Mouse (Mus musculus) Patski (cell line): Measurements from ENCODE around the gene Mettl15. TPM values are rescaled to one million over a fixed set of nuclear protein-coding genes. Genes with fewer than 3 reads are reported as not detected.

Experiments
- ATAC-seq: fragments of 100-300 bp; one replicate; pipeline ENCODE4 v1.8.0; 2021
- CTCF ChIA-PET: fragments of 350-600 bp; sonication (Branson Sonifier 250); formaldehyde crosslinking; loops from one replicate; lab custom pipeline; 2022; ENCODE audit warnings: inconsistent platforms; lab: Charles Lee
- POLR2A ChIA-PET: fragments of 350-600 bp; sonication (Branson Sonifier 250); formaldehyde crosslinking; loops from one replicate; lab custom pipeline; 2022; ENCODE audit warnings: antibody characterized with exemption, inconsistent platforms; lab: Charles Lee
- DNase-seq: peaks from one replicate; pipeline ENCODE4 v3.0.0-alpha.2; 2011; ENCODE audit warnings: low read depth, low spot score
- H3K27me3 ChIP-seq: fragments of 371-371 bp; one replicate; pipeline ENCODE4 v1.5.1; 2021
- CTCF ChIP-seq: fragments of 100-300 bp; IDR thresholded peaks from one replicate; pipeline ENCODE4 v1.5.1; 2021
- in situ Hi-C: fragments of 300-500 bp; cut with MboI; formaldehyde crosslinking; loops from 3 replicates; pipeline ENCODE4 v1.11.1; 2018; ENCODE audit warnings: low pct_unique_long_range_greater_than_20kb, mixed read lengths
- polyA plus RNA-seq: library from polyadenylated mRNA; unstranded; gene quantifications from one replicate; pipeline ENCODE4 v1.2.3, GENCODE M21; 2021

The Mettl15 gene
- polyA plus RNA-seq, result 5.6 TPM

GRCm38 (mm10) chr2:109280600-109281340 lies at the start of gene Mettl15, which contains the start of gene Kif18a:
TSS of gene Mettl15 (minus strand) at chr2:109280748.
TSS of gene Kif18a (plus strand) at chr2:109280738.
- TF ChIP-seq CTCF, result no peak
- H3K27me3 ChIP-seq, result no peaks in the 10 kb centered on the region
- ChIA-PET POLR2A (interaction anchor here (0.7 kb wide), 1 partner anchor 44 kb away, joined by 3 read pairs; no protein-coding TSS in a partner anchor), CTCF (interaction anchor here (0.8 to 1.1 kb wide), 3 partner anchors 16 to 57 kb away, joined by 3 to 4 read pairs (median 3); no protein-coding TSS in a partner anchor)
- in situ Hi-C loops, result loop anchor here (5.0 to 25.0 kb wide), 3 partner anchors 397 to 593 kb away; no protein-coding TSS in a partner anchor
- ATAC-seq (peak; percentile 99), DNase-seq (peak; percentile 82)

GRCm38 (mm10) chr2:109311369-109311768 lies 30.8 kb upstream of the Mettl15 start:
- H3K27me3 ChIP-seq, result no peaks in the 10 kb centered on the region
- ATAC-seq (no peak), DNase-seq (no peak)
- ChIA-PET CTCF (no interaction called here), POLR2A (no interaction called here)
- in situ Hi-C loops, result no loop called here
- TF ChIP-seq CTCF, result no peak

- no peak for ATAC-seq
- no peak for TF ChIP-seq CTCF
- ChIA-PET CTCF (interaction anchor here (1.5 kb wide), 1 partner anchor 10 kb away, joined by 3 read pairs; no protein-coding TSS in a partner anchor), POLR2A (no interaction called here)
- in situ Hi-C loops, result no loop called here
- H3K27me3 ChIP-seq, result no peaks in the 10 kb centered on the region
- no peak for DNase-seq
Observed at GRCm38 (mm10) chr2:109303638-109304037, 23.1 kb upstream of the Mettl15 start.

- in situ Hi-C loops, result no loop called here
- no peak for TF ChIP-seq CTCF
- DNase-seq (no peak), ATAC-seq (no peak)
- H3K27me3 ChIP-seq, result no peaks in the 10 kb centered on the region
- ChIA-PET CTCF (no interaction called here), POLR2A (no interaction called here)
Observed at GRCm38 (mm10) chr2:109302234-109302633, 21.7 kb upstream of the Mettl15 start.

GRCm38 (mm10) chr2:109298160-109298559 lies 17.6 kb upstream of the Mettl15 start:
- in situ Hi-C loops, result loop anchor here (25.0 kb wide), 2 partner anchors 539 to 611 kb away; no protein-coding TSS in a partner anchor

GRCm38 (mm10) chr2:109296264-109296663 lies 15.7 kb upstream of the Mettl15 start:
- DNase-seq (no peak), ATAC-seq (no peak)
- in situ Hi-C loops, result loop anchor here (25.0 kb wide), 2 partner anchors 541 to 609 kb away; no protein-coding TSS in a partner anchor
- ChIA-PET POLR2A (no interaction called here), CTCF (interaction anchor here (0.9 to 1.1 kb wide), 2 partner anchors 10 to 11 kb away, joined by 3 to 5 read pairs; no protein-coding TSS in a partner anchor)
- H3K27me3 ChIP-seq, result no peaks in the 10 kb centered on the region
- no peak for TF ChIP-seq CTCF

More at GRCm38 (mm10) chr2:109298160-109298559, 17.6 kb upstream of the Mettl15 start:
- POLR2A ChIA-PET, result no interaction called here
- ATAC-seq, result no peak
- H3K27me3 ChIP-seq, result no peaks in the 10 kb centered on the region
- CTCF ChIA-PET, result interaction anchor here (1.5 kb wide), 1 partner anchor 12 kb away, joined by 3 read pairs; no protein-coding TSS in a partner anchor
- no peak for TF ChIP-seq CTCF
- no peak for DNase-seq

- ChIA-PET POLR2A (no interaction called here), CTCF (no interaction called here)
- DNase-seq, result no peak
- no peak for ATAC-seq
- TF ChIP-seq CTCF, result no peak
- in situ Hi-C loops, result loop anchor here (25.0 kb wide), 2 partner anchors 548 to 602 kb away; no protein-coding TSS in a partner anchor
- no peaks in the 10 kb centered on the region for H3K27me3 ChIP-seq
Observed at GRCm38 (mm10) chr2:109289327-109289726, 8.8 kb upstream of the Mettl15 start.

- CTCF ChIA-PET, result no interaction called here
- DNase-seq (no peak), ATAC-seq (no peak)
- TF ChIP-seq CTCF, result no peak
- in situ Hi-C loops, result loop anchor here (5.0 to 25.0 kb wide), 3 partner anchors 393 to 597 kb away; no protein-coding TSS in a partner anchor
- POLR2A ChIA-PET, result no interaction called here
- no peaks in the 10 kb centered on the region for H3K27me3 ChIP-seq
Observed at GRCm38 (mm10) chr2:109284121-109284520, 3.6 kb upstream of the Mettl15 start.

- H3K27me3 ChIP-seq, result no peaks in the 10 kb centered on the region
- in situ Hi-C loops, result loop anchor here (5.0 to 25.0 kb wide), 3 partner anchors 396 to 594 kb away; no protein-coding TSS in a partner anchor
- ChIA-PET CTCF (interaction anchor here (0.8 to 1.1 kb wide), 4 partner anchors 16 to 399 kb away, joined by 3 to 4 read pairs (median 3); no protein-coding TSS in a partner anchor), POLR2A (interaction anchor here (0.7 kb wide), 1 partner anchor 43 kb away, joined by 3 read pairs; no protein-coding TSS in a partner anchor)
- DNase-seq (no peak), ATAC-seq (no peak)
- TF ChIP-seq CTCF, result no peak
Observed at GRCm38 (mm10) chr2:109281341-109281690, 768 bp upstream of the Mettl15 start.

GRCm38 (mm10) chr2:109280272-109280599 lies 312 bp downstream of the Mettl15 start:
- POLR2A ChIA-PET, result no interaction called here
- CTCF ChIA-PET, result interaction anchor here (1.1 kb wide), 1 partner anchor 15 kb away, joined by 4 read pairs; no protein-coding TSS in a partner anchor
- in situ Hi-C loops, result loop anchor here (5.0 to 25.0 kb wide), 3 partner anchors 397 to 593 kb away; no protein-coding TSS in a partner anchor
- DNase-seq (no peak), ATAC-seq (peak; percentile 8)
- no peak for TF ChIP-seq CTCF
- no peaks in the 10 kb centered on the region for H3K27me3 ChIP-seq
